Mouse (Mus musculus) spleen, adult 2 months (tissue): Measurements from ENCODE around the gene Fhit. TPM values are rescaled to one million over a fixed set of nuclear protein-coding genes. Genes with fewer than 3 reads are reported as not detected.
A peak's percentile ranks its signal among the peaks of the same experiment; 100 is the strongest.

ENCODE experiments used
- DNase-seq, 2 experiments: peaks; one replicate each; pipeline versions ENCODE4 v3.0.0 to v3.0.0-alpha.2; 2012 to 2021; ENCODE audit warnings: low spot score in 2 of 2, low read depth in 1 of 2
- H3K27ac ChIP-seq: fragments of 200-500 bp; 2 replicates; pipeline ENCODE4 v1.5.1; 2012; ENCODE audit warnings: low read length, inconsistent platforms; ENCODE audit not compliant: insufficient read depth
- H3K27me3 ChIP-seq: fragments of 200-500 bp; 2 replicates; pipeline ENCODE4 v1.6.1; 2012; ENCODE audit warnings: mild to moderate bottlenecking, moderate library complexity, low read length, inconsistent platforms; ENCODE audit not compliant: control insufficient read depth, insufficient read depth
- H3K36me3 ChIP-seq: fragments of 200-500 bp; 2 replicates; pipeline ENCODE4 v1.6.1; 2012; ENCODE audit warnings: mild to moderate bottlenecking, low read length, inconsistent platforms; ENCODE audit not compliant: control insufficient read depth, insufficient read depth
- H3K4me1 ChIP-seq: fragments of 200-500 bp; 2 replicates; pipeline ENCODE4 v1.6.1; 2011; ENCODE audit warnings: inconsistent platforms; ENCODE audit not compliant: control insufficient read depth, insufficient read depth, insufficient read length
- H3K4me3 ChIP-seq: fragments of 200-500 bp; 2 replicates; pipeline ENCODE4 v1.5.1; 2011; ENCODE audit warnings: mild to moderate bottlenecking, inconsistent platforms; ENCODE audit not compliant: insufficient read depth, insufficient read length; ENCODE audit errors: extremely low read depth
- CTCF ChIP-seq: fragments of 200-500 bp; IDR thresholded peaks from 2 replicates; pipeline ENCODE4 v1.5.1; 2011; ENCODE audit warnings: mild to moderate bottlenecking, inconsistent platforms; ENCODE audit not compliant: insufficient read depth, insufficient read length, insufficient replicate concordance; ENCODE audit errors: extremely low read depth
- POLR2A ChIP-seq: fragments of 200-500 bp; IDR thresholded peaks from 2 replicates; pipeline ENCODE4 v1.6.1; 2011; ENCODE audit warnings: low read depth, low read length, inconsistent platforms
- WGBS: fragments of 180-500 bp; shearing (Covaris S2); methylation state at CpG from one replicate; pipeline ENCODE4 v1.1.7; 2018; 5-methylcytosine and 5-hydroxymethylcytosine counted together
- polyA plus RNA-seq: library from polyadenylated mRNA; depleted of rRNA; stranded (reverse); fragments of >200 nt; gene quantifications from 2 replicates; pipeline ENCODE4 v1.2.3, GENCODE M21; 2012

Fhit gene
- polyA plus RNA-seq, 1 experiment = 2.0 TPM

DNA sequence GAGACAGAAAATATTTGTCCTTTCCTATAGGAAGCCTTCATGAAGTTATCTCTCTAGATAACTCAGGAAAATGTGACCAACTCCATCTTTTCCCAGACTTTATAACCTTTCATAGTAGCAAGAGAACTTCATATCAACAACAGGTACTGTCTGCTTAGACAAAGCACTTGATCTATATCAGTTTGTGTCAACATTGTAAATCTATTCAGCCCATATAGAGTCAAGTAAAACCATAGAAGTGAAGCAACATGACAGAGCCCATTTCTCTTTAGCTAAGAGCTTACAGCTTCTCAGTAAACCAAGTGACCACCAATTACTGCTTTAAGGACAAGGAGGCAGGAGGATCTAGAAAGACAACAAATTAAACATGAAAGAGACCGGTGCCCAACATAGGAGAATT, 725.6 kb downstream of the Fhit start:
- Histone ChIP-seq H3K27me3 (no peaks in the 10 kb centered on the region), H3K4me1 (peaks cover 19% of the 10 kb centered on the region), H3K36me3 (no peaks in the 10 kb centered on the region), H3K27ac (no peak overlapping the region), H3K4me3 (no peak overlapping the region)
- TF ChIP-seq POLR2A (no peak), CTCF (no peak)
- 97% methylated on average over 1 of the region's 1 CpGs for WGBS
- DNase-seq = no peak

DNA sequence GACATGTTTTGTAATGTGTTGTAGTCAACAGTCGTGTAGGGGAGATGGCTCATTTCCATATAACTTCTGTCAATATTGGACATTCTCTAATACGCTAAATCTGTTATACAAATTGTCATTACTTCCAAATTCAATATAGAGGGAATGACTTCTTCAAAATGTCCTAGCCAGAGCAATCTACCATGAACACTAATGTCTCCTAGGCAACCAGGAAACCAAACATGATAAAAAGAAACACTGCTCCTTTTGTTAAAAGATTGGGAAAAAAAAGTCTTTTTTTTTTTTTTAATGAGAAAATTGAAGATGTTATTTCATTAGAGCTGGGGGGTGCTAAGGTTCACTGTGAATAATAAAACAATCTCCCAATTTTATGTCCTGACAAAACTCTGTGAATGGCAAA, 729.3 kb downstream of the Fhit start:
- no peaks in the 10 kb centered on the region for H3K27me3 ChIP-seq
- WGBS = 85% methylated on average over 2 of the region's 2 CpGs
- H3K27ac ChIP-seq = no peak overlapping the region
- H3K4me3 ChIP-seq = no peak overlapping the region
- no peak for DNase-seq
- no peaks in the 10 kb centered on the region for H3K36me3 ChIP-seq
- peaks cover 9% of the 10 kb centered on the region for H3K4me1 ChIP-seq
- TF ChIP-seq CTCF = no peak
- no peak for TF ChIP-seq POLR2A

DNA sequence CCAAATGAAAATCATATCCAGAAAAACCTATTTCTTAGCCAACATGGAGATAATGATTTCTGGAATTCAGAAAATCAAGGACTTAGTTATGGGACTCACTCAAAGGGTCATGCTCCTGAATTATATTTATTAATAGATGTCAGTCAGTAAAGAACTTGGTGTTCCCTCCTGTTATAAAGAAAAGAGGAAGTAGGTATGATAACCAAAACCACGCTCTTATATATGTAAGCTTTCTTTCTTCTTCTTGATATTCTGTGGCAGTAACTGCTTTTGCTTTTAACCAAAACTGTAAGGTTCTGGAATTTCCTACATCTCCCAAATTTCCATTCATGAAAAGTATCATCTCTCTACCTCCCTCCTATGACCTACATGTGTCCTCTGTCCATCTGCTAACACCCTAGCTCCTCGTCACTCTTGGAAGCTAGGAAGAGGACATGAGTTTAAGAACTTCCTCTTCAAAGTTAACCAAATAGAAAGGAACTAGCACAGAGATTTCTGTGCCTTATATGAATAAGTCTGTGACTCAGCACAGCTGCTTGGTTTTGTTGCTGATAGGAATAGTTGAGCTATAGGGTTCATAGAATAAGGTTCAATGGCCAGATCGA, 731.3 kb downstream of the Fhit start:
- WGBS = 13% methylated on average over 3 of the region's 3 CpGs
- DNase-seq = peak in 1 of 2 experiments; percentile 29
- no peak for TF ChIP-seq CTCF
- no peak for TF ChIP-seq POLR2A
- Histone ChIP-seq H3K36me3 (no peaks in the 10 kb centered on the region), H3K4me3 (no peak overlapping the region; the same call in 1 of the 2 replicates), H3K4me1 (peaks cover 9% of the 10 kb centered on the region), H3K27me3 (no peaks in the 10 kb centered on the region), H3K27ac (no peak overlapping the region; the same call in 1 of the 2 replicates)

DNA sequence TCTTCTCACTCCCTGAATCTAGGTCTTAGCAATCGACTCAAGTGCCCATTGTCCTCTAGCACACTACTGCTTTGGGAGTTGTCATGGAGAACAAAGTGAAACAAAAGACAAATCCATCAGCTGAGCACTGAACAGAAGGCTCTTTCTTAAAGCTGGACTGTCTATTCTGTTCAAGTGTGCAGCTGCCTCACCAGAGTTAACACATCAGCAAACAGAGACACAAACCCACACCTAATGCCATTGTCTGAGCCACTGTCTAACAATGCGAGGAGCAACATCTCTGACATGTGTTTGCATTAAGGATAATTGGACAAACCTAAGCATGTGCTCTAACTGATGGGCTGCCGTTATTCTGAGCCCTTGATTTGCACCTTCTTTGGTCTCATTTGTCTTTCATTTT, 738.3 kb downstream of the Fhit start:
- Histone ChIP-seq H3K36me3 (no peaks in the 10 kb centered on the region), H3K27me3 (no peaks in the 10 kb centered on the region)
- WGBS = 84% methylated on average over 3 of the region's 3 CpGs

DNA sequence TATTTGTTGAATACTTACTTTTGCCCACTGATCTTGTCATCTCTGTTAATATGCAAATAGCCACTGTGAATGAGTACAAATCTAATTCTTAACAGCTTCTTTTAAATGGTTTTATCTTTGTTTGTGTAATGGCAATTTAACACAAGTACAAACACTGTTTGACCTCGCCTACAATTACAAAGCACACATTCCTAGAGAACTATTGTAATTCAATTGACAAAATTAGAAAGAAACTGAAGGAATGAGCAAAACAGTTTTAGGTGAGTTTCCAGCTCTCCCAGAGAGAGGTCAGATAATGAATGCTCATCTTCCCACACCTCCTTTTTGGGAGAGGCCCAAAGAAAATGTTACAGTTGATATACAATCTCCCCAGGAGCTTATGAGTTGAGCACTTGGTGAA, 739.6 kb downstream of the Fhit start:
- no peak for DNase-seq
- 84% methylated on average over 1 of the region's 1 CpGs for WGBS
- H3K36me3 ChIP-seq = no peaks in the 10 kb centered on the region
- no peaks in the 10 kb centered on the region for H3K4me1 ChIP-seq
- no peak for TF ChIP-seq POLR2A
- no peak for TF ChIP-seq CTCF
- no peak overlapping the region for H3K27ac ChIP-seq
- H3K4me3 ChIP-seq = no peak overlapping the region
- H3K27me3 ChIP-seq = no peaks in the 10 kb centered on the region

More for the DNA sequence above, 738.3 kb downstream of the Fhit start:
- Histone ChIP-seq H3K27ac (no peak overlapping the region), H3K4me3 (no peak overlapping the region), H3K4me1 (no peaks in the 10 kb centered on the region)
- DNase-seq = no peak
- no peak for TF ChIP-seq POLR2A
- no peak for TF ChIP-seq CTCF

DNA sequence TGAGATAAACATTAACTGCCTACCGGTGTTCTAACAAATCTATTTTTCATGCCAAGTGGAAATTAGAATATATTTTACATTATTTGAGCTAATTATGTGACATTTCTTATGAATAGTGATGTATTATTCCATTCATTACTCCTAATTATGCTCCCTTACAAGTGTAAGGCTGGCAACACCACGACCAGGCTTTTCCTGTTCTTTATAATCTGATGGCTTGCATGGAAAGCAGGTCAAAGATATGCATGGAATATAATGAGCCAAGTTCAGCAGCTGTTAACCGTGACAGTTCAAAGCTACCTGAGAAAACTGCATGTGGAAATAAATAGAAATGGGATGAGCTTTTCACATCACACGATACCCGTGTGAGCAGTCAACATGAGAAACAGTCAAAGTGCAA, 746.8 kb downstream of the Fhit start:
- no peaks in the 10 kb centered on the region for H3K36me3 ChIP-seq
- no peak overlapping the region for H3K27ac ChIP-seq
- DNase-seq = no peak
- no peak overlapping the region for H3K4me3 ChIP-seq
- WGBS = 90% methylated on average over 5 of the region's 5 CpGs
- TF ChIP-seq CTCF (no peak), POLR2A (no peak)
- no peaks in the 10 kb centered on the region for H3K27me3 ChIP-seq
- H3K4me1 ChIP-seq = no peaks in the 10 kb centered on the region

DNA sequence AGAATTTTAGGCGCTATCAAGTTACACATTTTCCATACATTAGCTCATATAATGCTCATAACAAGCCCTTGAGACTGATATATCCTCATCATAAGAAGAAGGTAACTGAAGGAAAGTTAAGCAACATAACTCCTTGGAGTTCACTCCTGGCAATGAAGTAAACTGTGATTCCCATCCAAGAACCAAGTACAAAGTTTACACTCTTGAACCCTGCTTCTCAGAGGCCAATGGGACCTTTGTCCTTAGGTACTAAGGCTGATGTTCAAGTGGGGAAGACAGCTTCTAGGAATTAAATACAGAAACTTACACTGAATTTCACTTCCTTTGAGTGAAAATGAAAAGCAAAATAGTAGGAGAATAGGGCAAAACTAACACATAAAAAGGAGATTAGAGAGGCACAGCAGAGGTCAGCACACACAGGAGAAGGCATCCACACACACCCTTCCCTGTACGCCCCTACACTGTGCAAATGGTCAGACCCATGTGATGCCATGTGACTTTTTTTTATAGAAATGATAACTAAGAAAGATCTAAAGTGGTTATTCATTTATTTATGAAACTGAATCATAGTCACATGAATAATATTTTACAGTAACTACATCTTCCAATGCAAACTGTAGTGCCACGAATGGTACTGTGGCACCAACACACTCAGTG, 752.4 kb downstream of the Fhit start:
- Histone ChIP-seq H3K4me3 (no peak overlapping the region), H3K4me1 (no peaks in the 10 kb centered on the region), H3K36me3 (no peaks in the 10 kb centered on the region), H3K27ac (no peak overlapping the region), H3K27me3 (no peaks in the 10 kb centered on the region)
- 92% methylated on average over 3 of the region's 3 CpGs for WGBS
- no peak for TF ChIP-seq POLR2A
- no peak for TF ChIP-seq CTCF
- DNase-seq = no peak
